Mouse (Mus musculus): ENCODE measurements around the gene Ndufv1. TPM values are rescaled to one million over a fixed set of nuclear protein-coding genes. Genes with fewer than 3 reads are reported as not detected.
"Not testable (repeated sequence)": the region's sequence is repeated elsewhere in the genome, so short reads cannot be mapped to it uniquely, and the experiment has no call there.

Ndufv1 gene
- total RNA-seq (2021), result 100 to 1,000 TPM; 234 to 250 TPM
- long read RNA-seq, experiment 1, transcript Ndufv1-201 (10 exons, 1,661 nt), result major isoform, 190 of 234 reads
- long read RNA-seq, experiment 1, partial matches to known transcripts, result 8 of 234 reads
- long read RNA-seq, experiment 1, other reads (novel, unspliced or antisense), result 36 of 234 reads
- long read RNA-seq, experiment 2, transcript Ndufv1-201 (10 exons, 1,661 nt), result major isoform, 278 of 326 reads
- long read RNA-seq, experiment 2, partial matches to known transcripts, result 15 of 326 reads
- long read RNA-seq, experiment 2, other reads (novel, unspliced or antisense), result 27 of 326 reads

DNA sequence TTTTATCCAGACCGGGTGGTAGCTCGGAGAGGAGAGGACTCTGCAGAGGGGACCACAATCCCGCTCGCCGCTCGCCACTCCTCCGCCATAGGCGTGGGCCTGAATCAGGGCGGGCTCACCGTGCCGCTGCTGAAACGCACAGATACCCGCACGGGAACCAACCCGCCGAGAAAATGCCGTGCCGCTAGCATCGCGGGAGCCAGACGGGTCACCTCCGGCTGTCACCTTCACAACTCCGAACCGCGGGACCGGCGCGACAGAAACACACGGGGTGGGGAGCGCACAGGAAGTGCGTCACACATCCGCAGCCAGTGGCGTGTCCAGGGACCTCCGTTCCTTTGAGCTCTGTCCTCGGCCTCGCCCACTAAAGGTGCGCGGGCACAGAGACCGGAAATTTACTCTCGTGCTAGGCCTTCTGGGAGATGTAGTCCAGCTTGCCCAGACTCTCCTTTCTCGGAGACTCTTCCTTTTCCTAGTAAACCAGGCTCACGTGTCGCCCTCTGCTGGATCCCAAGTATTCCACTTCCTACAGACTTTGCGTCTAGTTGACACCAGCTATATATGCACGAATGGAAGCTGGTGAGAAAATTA, at the start of gene Ndufv1:
Gene Ndufv1, minus strand, starts transcription at position 375 of the 591 bp plus-strand sequence.
- peak; percentile 96 to 99 for DNase-seq (ENCODE audit: low spot score in 2 of 2)

DNA sequence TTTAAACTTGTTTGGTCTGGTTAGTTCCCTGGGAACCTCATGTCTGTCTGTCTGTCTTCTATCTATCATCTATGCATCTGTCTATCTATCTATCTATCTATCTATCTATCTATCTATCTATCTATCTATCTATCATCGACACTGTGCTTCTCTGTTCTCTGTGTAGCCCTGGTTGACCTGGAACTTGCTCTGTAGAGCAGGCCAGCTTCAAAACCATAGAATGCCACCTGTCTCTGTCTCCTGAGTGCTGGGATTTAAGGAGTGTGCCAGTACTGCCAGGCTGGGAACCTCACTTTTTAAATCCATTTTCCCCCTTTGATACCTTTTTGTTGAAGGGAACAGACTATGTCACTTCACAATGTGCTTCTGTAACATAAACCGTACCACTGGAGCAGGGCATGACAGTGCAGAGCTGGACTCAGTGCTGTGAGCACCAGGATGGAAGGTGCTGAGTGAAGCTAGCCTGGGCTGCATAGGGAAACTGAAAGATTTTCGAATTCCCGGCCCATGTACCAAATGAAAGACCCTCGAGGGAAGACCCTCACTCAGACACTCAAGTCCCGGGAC, 48.4 kb upstream of the Ndufv1 start:
- DNase-seq (ENCODE audit: low spot score in 2 of 2), result no peak

DNA sequence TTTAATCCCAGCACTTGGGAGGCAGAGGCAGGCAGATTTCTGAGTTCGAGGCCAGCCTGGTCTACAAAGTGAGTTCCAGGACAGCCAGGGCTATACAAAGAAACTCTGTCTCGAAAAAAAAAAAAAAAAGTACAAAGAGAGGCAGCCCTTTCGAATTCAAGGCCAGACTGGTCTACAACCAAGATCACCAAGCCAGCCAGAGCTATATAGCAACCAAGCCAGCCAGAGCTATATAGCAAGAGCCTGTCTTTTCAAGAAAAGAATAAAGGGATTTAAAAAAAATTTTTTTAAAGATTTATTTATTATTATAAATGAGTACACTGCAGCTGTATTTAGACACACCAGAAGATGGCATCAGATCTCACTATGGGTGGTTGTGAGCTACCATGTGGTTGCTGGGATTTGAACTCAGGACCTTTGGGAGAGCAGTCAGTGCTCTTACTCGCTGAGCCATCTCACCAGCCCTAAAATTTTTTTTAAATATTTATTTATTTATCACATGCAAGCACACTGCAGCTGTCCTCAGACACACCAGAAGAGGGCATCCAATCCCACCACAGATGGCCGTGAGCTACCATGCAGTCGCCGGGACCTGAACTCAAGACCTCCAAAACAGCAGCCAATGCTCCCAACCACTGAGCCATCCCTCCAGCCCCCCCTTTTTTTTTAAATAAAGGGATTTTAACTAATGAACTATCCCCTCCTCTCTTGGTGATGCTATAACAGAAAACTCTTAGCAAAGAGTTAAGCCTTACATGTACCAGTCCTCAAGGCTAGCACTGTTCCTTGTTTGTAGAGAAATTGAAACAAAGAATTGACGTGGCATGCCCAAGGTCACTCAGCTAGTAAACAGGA, 47.7 kb upstream of the Ndufv1 start:
- not testable (repeated sequence) for DNase-seq (ENCODE audit: low spot score in 2 of 2)

DNA sequence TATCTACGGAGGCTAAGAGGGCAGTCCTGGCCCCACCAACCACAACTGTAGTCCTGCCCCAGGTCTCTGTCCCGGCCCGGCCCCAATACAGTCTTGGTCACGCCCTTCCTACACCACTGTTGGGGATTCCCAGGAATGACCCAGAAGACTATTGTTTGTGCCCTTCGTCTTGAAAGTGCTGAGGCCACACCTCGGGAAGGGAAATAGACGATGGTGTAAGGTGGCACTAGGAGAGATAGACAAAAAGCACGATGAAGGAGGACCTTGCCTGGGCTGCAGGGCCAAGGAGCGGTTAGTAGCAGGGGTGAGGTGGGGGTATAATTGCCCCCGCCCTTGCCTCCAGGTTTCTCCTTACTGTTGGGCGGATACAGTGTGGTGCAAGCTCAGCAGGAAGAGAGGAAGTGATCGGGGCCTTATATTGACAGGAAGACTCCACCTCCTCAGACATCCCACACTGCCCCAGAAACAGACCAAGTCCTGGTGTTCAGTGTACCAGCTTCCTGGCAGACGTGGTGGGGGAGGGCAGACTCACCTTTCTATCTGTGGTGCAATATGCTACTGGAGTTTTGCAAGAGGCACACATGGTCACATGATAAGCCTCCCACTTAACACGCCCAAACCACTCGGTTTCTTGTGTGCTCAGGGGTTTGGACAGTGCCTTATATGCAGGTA, 46.6 kb upstream of the Ndufv1 start, which contains the start of gene Gstp3:
Gene Gstp3, minus strand, starts transcription at position 501 of the 672 bp plus-strand sequence.
- no peak for DNase-seq (ENCODE audit: low spot score in 2 of 2)

DNA sequence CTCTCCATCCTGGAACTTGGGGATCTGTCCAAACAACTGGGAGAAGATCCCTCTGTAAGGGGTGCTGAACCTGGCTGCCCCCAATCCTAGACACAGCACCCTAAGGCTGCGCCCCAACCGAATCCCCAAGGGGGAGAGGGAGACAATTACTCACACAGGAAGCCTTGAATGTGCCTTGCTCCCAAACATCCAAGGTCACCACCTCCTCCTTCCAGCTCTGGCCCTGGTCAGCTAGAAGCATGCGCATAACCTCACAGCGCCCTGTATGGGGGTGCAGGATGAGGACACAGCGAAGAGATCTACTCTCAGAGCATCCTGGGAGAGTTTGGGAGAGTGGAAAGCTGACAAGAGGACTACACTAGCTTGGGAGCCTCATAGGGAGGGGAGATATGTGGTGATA, 46.0 kb upstream of the Ndufv1 start:
- no peak for DNase-seq (ENCODE audit: low spot score in 2 of 2)

DNA sequence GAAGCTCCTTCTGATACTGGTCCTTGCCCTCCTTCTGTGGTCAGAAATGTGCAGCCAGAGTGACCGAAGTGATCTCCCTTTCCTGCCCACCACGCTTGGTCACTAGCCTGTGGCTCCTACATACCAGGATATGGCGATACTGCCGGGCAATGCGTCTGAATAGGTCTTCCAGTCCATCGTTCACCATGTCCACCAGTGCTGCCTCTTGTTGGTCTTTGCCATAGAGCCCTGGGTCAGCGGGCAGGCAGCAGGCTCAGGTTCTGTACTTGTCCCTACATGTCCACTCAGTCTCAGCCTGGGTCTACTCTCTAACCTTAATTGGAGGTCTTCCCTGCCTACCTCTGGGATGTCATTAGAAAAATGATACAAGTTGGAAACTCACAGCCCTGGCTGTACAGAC, 45.4 kb upstream of the Ndufv1 start:
- no peak for DNase-seq (ENCODE audit: low spot score in 2 of 2)

DNA sequence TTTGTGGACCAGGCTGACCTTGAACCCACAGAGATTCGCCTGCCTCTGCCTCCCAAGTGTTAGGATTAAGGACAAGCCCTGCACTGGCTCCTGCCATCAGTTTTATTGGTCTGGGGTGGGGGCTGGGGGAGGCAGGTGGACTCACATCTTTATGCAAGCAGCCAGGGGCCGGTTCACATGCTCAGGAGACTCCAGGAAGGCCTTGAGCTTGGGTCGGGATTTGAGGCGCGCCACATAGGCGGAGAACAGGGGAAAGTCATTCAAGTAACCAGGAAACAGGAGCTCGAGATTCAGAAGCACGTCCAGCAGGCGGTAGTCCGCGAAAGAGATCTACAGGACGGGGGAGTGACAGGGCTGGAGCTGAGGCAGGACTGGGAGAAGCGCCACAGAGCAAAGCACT, 44.8 kb upstream of the Ndufv1 start:
- no peak for DNase-seq (ENCODE audit: low spot score in 2 of 2)

DNA sequence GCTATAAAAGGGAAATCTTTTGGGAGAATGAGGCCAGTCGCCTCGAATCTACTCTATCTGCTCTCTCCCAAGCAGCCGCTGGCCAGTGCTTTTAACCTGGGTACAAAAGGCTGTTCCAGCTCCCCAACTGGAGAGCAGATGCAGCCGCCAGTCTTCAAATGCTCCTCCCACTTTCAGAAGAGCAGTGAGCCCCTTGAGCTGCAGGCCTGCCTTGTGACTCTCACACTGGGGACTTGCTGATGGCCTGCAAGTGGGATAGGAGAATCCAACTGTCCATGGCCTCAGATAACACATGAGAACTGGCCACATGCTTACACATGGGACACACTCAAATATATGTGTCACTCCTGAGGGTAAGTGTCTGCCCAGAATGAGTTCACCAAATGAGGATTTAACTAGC, 44.1 kb upstream of the Ndufv1 start:
- DNase-seq (ENCODE audit: low spot score in 2 of 2), result no peak

DNA sequence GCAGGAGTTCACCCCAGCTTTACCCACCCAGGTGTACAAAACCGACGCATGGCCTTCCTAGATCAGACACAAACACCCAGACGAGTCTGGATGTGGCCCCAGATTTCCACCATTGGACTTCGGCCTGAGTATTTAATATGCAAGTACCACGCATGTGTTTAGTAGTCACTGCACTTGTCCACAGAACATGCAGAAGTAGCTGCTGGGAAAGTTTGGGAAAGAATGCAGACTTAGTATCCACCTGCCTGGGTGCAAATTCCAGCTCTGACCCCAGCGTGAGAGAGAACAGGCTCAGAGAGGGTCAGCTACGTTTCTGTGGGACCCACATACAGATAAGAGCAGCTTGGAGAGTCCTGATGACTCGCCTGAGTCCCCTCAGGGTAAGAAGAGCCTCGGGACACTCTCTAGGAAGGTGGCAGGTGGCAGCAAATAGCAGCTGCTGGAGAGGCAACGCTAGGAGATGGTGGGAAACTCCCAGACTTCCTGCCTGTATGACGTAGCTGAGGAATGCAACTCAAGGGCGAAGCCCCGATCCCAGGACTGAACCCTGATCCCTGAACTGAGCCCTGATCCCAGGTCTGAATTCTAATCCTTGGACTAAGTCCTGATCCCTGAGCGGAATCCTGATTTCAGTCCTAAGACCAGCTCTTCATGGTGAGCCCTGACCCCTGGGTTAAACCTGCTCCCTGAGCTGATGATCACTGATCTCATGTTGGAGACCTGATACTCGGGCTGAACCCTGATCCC, 43.5 kb upstream of the Ndufv1 start:
- no peak for DNase-seq (ENCODE audit: low spot score in 2 of 2)

DNA sequence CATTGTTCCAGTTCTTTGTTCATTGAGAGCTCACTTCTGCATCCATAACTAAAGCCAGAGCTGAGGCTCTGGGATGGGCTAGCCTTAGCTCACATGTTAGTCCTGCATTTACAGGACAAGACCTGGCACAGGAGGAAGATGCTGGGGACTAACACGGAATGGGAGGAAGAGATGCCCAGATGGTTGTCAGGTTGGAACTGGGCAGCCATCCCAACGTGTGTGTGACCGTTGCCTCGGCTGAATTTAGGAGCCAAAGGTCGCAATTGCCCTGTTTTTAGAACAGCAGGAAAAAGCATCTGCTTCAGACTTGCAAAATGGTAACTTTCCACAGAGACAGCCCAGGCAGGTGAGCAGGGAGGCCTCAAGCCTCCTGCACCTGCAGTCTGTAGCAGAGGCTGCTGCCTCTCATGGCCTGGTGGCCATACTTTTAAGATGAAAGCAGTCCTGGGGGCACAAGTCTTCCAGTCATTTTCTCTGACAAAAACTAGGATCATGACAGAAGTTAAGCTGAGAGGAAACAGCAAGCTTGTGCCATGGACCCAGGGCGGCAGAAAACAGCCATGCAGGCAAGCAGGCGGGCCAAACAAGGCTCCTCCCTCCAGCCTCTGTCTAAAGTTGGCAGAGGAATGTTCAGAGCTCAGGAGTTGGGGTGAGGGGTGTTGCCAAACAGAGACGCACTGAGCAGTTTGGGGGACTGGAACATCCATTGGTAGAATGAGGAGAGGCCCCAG, 42.8 kb upstream of the Ndufv1 start:
- no peak for DNase-seq (ENCODE audit: low spot score in 2 of 2)

DNA sequence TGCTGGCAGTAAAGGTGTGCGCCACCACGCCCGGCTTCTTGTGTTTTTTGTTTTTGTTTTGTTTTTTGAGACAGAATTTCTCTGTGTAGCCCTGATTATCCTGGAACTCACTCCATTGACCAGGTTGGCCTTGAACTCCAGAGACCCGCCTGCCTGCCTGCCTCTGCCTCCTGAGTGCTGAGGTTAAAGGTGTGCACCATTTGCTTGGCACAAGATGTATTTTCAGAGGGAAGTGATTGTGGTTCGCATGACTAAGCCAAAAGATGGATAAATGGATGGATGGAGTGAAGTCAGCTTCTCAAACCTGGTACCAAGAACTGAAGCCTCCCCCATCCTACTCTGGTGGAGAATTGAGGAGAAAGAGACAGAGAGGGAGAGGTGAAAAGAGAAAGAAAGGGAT, 42.0 kb upstream of the Ndufv1 start:
- DNase-seq (ENCODE audit: low spot score in 2 of 2), result no peak

DNA sequence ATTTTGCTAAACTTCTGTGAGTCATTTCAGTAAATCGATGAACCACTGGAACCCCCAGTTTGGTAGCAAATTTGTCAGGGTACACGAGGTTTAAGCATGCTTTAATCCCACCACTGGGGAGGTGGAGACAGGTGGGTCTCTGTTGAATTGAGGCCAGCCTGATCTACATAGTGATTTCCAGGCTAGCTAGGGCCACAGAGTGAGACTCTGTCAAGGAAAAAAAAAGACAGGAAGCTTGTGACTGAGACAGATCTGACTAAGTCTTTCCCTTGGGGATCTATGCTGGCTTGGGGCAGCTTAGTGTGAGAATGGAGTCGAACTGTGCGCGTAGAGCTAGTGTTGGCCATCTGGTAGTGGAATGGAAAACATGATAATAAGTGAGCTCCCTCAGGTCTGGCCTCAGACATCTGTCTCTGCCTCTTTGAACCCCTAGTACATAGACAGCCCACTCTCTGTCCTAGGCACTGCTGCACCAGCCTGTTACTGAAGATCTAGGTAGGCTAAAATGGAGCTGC, 40.0 kb upstream of the Ndufv1 start:
- no peak for DNase-seq (ENCODE audit: low spot score in 2 of 2)

DNA sequence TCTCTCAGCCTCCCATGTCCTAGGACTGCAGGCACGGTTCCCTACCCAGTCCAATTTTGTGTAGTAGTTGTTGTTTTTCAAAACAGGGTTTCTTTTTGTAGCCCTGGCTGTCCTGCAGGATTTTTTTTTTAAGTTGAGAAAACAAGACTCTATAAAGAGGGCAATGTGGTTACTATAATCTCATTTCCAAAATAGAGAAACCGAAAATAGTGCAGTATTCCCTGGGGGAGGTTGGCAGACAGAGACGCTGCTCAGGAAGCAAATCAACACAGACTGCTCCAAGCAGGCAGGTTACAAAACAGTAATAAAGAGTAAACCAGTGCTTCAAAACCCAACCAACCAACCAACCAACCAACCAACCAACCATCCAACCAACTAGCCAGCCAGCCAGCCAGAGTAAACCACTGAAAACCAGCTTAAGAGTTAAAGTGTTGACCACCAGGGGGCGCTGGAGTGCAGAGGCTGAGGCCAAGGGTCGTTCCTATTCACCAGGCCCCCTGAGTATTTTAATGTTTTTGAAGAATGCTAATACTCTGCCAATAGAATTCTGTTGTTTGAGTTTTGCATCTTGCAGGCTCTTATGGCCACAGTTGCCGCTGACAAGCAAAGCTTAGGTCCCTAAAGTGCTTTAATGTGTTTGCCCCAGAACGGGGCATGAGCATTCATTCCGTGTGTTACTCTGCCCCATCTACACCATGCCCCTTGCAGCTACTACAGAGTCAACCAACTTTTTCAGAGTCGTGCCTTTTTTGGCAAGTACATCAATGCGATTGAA, 39.3 kb upstream of the Ndufv1 start:
- peak; percentile 32 to 33 for DNase-seq (ENCODE audit: low spot score in 2 of 2)

DNA sequence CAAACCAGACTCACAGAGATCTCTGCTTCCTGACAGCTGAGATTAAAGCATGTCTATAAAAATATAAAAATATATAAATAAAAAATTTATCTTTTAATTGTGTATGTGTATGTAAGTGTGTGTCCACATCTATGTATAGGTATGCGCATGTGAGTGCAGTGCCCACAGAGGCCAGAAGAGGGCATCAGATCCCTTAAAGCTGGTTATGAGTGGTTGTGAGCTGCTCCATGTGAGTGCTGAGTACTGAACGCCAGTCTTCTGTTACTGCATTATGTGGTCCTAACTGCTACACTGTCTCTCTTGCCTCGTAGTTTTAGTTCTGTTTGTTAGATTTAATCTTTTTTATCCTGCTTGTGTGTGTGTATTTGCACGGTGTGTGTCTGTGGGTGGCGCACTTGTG, 38.4 kb upstream of the Ndufv1 start:
- no peak for DNase-seq (ENCODE audit: low spot score in 2 of 2)

DNA sequence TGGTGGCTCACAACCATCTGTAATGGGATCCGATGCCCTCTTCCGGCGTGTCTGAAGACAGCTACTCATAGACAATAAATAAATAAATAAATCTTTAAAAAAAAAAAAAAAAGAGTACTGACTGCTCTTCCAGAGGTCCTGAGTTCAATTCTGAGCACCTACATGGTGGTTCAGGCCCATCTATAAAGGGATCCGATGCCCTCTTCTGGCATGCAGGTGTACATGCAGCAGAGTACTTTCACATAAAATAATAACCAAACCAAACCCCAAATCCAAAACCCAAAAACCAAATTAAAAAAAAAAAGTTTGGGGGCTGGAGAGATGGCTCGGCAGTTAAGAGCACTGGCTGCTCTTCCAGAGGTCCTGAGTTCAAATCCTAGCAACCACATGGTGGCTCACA, 36.5 kb upstream of the Ndufv1 start:
- not testable (repeated sequence) for DNase-seq (ENCODE audit: low spot score in 2 of 2)

DNA sequence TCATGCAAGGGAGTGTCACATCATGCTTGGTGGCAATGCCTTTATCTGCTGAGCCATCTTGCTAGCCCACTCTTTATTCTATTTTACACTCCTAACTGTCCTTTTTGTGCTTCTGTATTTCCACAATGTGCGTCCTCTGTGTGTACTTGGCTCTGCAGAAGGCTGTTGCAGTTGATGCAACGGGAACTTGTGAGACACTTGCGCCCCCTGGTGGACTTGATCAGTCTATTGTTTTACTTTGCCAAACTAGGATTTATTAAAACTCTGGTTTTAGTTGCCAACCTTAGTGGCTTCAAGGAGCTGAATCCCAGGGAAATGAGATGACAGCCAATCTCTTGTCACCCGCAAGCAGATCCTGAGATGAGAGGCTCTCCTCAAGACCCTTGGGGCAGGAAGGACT, 35.3 kb upstream of the Ndufv1 start:
- peak; percentile 49 to 77 for DNase-seq (ENCODE audit: low spot score in 2 of 2)

DNA sequence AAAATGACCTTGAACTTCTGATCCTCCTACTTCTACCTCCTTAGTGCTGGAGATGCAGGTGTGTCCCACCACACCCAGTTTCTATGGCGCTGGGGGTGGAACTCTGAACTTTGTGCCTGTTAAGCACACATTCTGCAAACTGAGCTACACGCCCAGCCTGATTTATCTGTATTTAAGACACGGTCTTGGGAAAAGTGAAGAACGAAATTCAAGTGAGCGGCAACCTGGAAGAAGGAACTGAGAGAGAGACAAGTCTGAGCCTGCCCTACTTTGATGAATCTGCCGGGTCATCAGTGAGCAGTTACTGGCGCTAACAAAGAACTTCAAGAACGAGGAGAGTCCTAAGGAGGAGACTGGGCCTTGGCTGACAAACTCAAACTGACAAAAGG, 34.3 kb upstream of the Ndufv1 start:
- no peak for DNase-seq (ENCODE audit: low spot score in 2 of 2)

DNA sequence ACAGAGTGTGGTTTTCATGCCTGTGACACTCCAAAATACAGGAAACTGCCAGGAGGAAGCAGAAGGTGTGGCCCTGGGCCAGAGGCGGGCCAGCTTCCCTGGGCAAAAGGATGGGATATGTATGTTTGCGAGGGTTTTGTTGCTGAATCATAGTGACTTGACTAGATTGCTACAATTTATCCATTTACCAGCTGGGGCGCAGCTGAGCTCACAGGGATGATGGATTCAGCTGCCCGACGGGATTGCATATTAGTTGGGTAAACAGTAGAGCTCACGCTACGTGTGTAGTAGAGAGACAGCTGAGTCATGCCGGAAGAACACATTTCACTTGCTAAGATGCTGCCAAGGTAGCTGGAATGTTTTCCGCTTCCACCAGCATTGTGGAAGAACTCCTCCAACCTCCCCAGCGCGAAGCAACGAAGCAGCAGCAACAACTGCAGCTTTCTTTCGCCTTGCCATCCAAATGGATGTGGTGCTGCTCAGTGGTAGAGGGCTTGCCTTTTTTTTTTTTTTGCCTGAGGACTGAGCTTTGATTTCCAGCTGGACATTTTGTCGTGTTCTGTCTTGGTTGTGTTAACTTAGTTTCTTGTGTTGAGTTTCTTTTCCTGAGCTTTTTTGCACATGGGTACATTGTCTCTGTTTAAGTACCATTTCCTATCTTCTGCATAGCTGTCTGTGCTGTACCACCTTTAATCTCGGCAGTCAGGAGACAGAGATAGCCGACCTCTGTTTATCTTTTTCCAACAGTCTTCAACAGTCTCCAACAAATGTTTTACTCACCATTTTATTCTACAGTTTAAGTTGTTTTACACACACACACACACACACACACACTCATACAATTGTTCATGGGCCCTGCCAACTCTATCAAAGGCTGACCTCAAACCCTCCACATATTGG, 33.6 kb upstream of the Ndufv1 start, which contains the start of gene Gstp2:
Gene Gstp2, minus strand, starts transcription at position 58 of the 900 bp plus-strand sequence.
- peak; percentile 80 to 81 for DNase-seq (ENCODE audit: low spot score in 2 of 2)
